Mouse (Mus musculus): ENCODE results near the gene Prpf6. TPM values are rescaled to one million over a fixed set of nuclear protein-coding genes. Genes with fewer than 3 reads are reported as not detected.

Gene Prpf6
- polyA plus RNA-seq (2016; fragmentation: Nextera tagmentation; extraction: Ambion mirVana), result 78.0 and 79.3 TPM in 2 replicates

- Histone ChIP-seq H3K9ac (replicated peaks) (peak within 1 kb of the TSS; percentile 89), H3K4me2 (peak within 1 kb of the TSS; percentile 85), H3K27ac (peak within 1 kb of the TSS; percentile 82), H3K9me3 (no peaks in the 10 kb centered on the region), H3K4me1 (replicated peaks) (peaks cover 17% of the 10 kb centered on the region), H3K27me3 (no peaks in the 10 kb centered on the region), H3K36me3 (peaks cover 43% of the 10 kb centered on the region), H3K4me3 (replicated peaks) (peak within 1 kb of the TSS; percentile 95)
- ATAC-seq (ENCODE audit: insufficient number of reproducible peaks, insufficient read depth, low FRiP score, low TSS enrichment, low read depth), result no peak
- WGBS, result 28% methylated on average over 5 of the region's 5 CpGs
Measured at GRCm38 (mm10) chr2:181591528-181592085, at the start of gene Prpf6. Gene Prpf6 (plus strand): TSS chr2:181591868.

GRCm38 (mm10) chr2:181546142-181546541 lies 45.5 kb upstream of the Prpf6 start:
- 97% methylated on average over 7 of the region's 7 CpGs for WGBS

GRCm38 (mm10) chr2:181548227-181548626 lies 43.4 kb upstream of the Prpf6 start:
- Histone ChIP-seq H3K4me2 (no peak overlapping the region), H3K4me1 (replicated peaks) (no peaks in the 10 kb centered on the region), H3K27ac (no peak overlapping the region), H3K9ac (replicated peaks) (no peak overlapping the region), H3K36me3 (peaks cover 72% of the 10 kb centered on the region), H3K4me3 (replicated peaks) (no peak overlapping the region), H3K9me3 (no peaks in the 10 kb centered on the region), H3K27me3 (no peaks in the 10 kb centered on the region)
- 61% methylated on average over 1 of the region's 1 CpGs for WGBS
- no peak for ATAC-seq (ENCODE audit: insufficient number of reproducible peaks, insufficient read depth, low FRiP score, low TSS enrichment, low read depth)

More at GRCm38 (mm10) chr2:181546142-181546541, 45.5 kb upstream of the Prpf6 start:
- Histone ChIP-seq H3K9me3 (no peaks in the 10 kb centered on the region), H3K4me2 (no peak overlapping the region), H3K27ac (no peak overlapping the region), H3K4me3 (replicated peaks) (no peak overlapping the region), H3K4me1 (replicated peaks) (no peaks in the 10 kb centered on the region), H3K36me3 (peaks cover 62% of the 10 kb centered on the region), H3K27me3 (no peaks in the 10 kb centered on the region), H3K9ac (replicated peaks) (no peak overlapping the region)
- no peak for ATAC-seq (ENCODE audit: insufficient number of reproducible peaks, insufficient read depth, low FRiP score, low TSS enrichment, low read depth)

GRCm38 (mm10) chr2:181548682-181549081 lies 43.0 kb upstream of the Prpf6 start:
- H3K27ac ChIP-seq, result no peak overlapping the region
- no peaks in the 10 kb centered on the region for H3K4me1 ChIP-seq (replicated peaks)
- no peak overlapping the region for H3K4me2 ChIP-seq
- peaks cover 77% of the 10 kb centered on the region for H3K36me3 ChIP-seq
- H3K9me3 ChIP-seq, result no peaks in the 10 kb centered on the region
- H3K9ac ChIP-seq (replicated peaks), result no peak overlapping the region
- WGBS, result 95% methylated on average over 5 of the region's 5 CpGs
- no peak overlapping the region for H3K4me3 ChIP-seq (replicated peaks)
- no peaks in the 10 kb centered on the region for H3K27me3 ChIP-seq
- ATAC-seq (ENCODE audit: insufficient number of reproducible peaks, insufficient read depth, low FRiP score, low TSS enrichment, low read depth), result no peak

GRCm38 (mm10) chr2:181550233-181550632 lies 41.4 kb upstream of the Prpf6 start:
- H3K4me3 ChIP-seq (replicated peaks), result no peak overlapping the region
- H3K9ac ChIP-seq (replicated peaks), result no peak overlapping the region
- WGBS, result 94% methylated on average over 2 of the region's 2 CpGs
- H3K4me1 ChIP-seq (replicated peaks), result no peaks in the 10 kb centered on the region
- no peaks in the 10 kb centered on the region for H3K27me3 ChIP-seq
- no peaks in the 10 kb centered on the region for H3K9me3 ChIP-seq
- peaks cover 87% of the 10 kb centered on the region for H3K36me3 ChIP-seq
- no peak for ATAC-seq (ENCODE audit: insufficient number of reproducible peaks, insufficient read depth, low FRiP score, low TSS enrichment, low read depth)
- H3K27ac ChIP-seq, result no peak overlapping the region
- H3K4me2 ChIP-seq, result no peak overlapping the region

GRCm38 (mm10) chr2:181553772-181554171 lies 37.9 kb upstream of the Prpf6 start:
- peaks cover 60% of the 10 kb centered on the region for H3K36me3 ChIP-seq
- no peak overlapping the region for H3K4me3 ChIP-seq (replicated peaks)
- no peak for ATAC-seq (ENCODE audit: insufficient number of reproducible peaks, insufficient read depth, low FRiP score, low TSS enrichment, low read depth)
- no peak overlapping the region for H3K27ac ChIP-seq
- no peak overlapping the region for H3K4me2 ChIP-seq
- H3K27me3 ChIP-seq, result no peaks in the 10 kb centered on the region
- no peak overlapping the region for H3K9ac ChIP-seq (replicated peaks)
- no peaks in the 10 kb centered on the region for H3K9me3 ChIP-seq
- H3K4me1 ChIP-seq (replicated peaks), result no peaks in the 10 kb centered on the region

- H3K27me3 ChIP-seq, result no peaks in the 10 kb centered on the region
- WGBS, result 85% methylated on average over 3 of the region's 3 CpGs
- ATAC-seq (ENCODE audit: insufficient number of reproducible peaks, insufficient read depth, low FRiP score, low TSS enrichment, low read depth), result no peak
Measured at GRCm38 (mm10) chr2:181567338-181567737, 24.3 kb upstream of the Prpf6 start.

GRCm38 (mm10) chr2:181568272-181569008 lies 23.2 kb upstream of the Prpf6 start:
- no peaks in the 10 kb centered on the region for H3K4me1 ChIP-seq (replicated peaks)
- WGBS, result 79% methylated on average over 7 of the region's 7 CpGs
- H3K4me2 ChIP-seq, result no peak overlapping the region
- H3K27ac ChIP-seq, result no peak overlapping the region
- H3K36me3 ChIP-seq, result peaks cover 15% of the 10 kb centered on the region
- H3K9ac ChIP-seq (replicated peaks), result no peak overlapping the region
- no peaks in the 10 kb centered on the region for H3K27me3 ChIP-seq
- no peak overlapping the region for H3K4me3 ChIP-seq (replicated peaks)
- no peaks in the 10 kb centered on the region for H3K9me3 ChIP-seq
- no peak for ATAC-seq (ENCODE audit: insufficient number of reproducible peaks, insufficient read depth, low FRiP score, low TSS enrichment, low read depth)

More at GRCm38 (mm10) chr2:181567338-181567737, 24.3 kb upstream of the Prpf6 start:
- Histone ChIP-seq H3K9me3 (no peaks in the 10 kb centered on the region), H3K4me2 (no peak overlapping the region), H3K4me3 (replicated peaks) (no peak overlapping the region), H3K4me1 (replicated peaks) (no peaks in the 10 kb centered on the region), H3K27ac (no peak overlapping the region), H3K9ac (replicated peaks) (no peak overlapping the region), H3K36me3 (peaks cover 4% of the 10 kb centered on the region; the same call in 1 of the 2 replicates)

- no peak for ATAC-seq (ENCODE audit: insufficient number of reproducible peaks, insufficient read depth, low FRiP score, low TSS enrichment, low read depth)
- Histone ChIP-seq H3K27ac (no peak overlapping the region), H3K27me3 (no peaks in the 10 kb centered on the region), H3K9me3 (no peaks in the 10 kb centered on the region), H3K4me2 (no peak overlapping the region), H3K4me1 (replicated peaks) (no peaks in the 10 kb centered on the region), H3K9ac (replicated peaks) (no peak overlapping the region), H3K4me3 (replicated peaks) (no peak overlapping the region), H3K36me3 (peaks cover 20% of the 10 kb centered on the region)
- 95% methylated on average over 10 of the region's 10 CpGs for WGBS
Measured at GRCm38 (mm10) chr2:181569856-181570255, 21.8 kb upstream of the Prpf6 start.

GRCm38 (mm10) chr2:181570375-181570774 lies 21.3 kb upstream of the Prpf6 start:
- Histone ChIP-seq H3K9ac (replicated peaks) (no peak overlapping the region), H3K9me3 (no peaks in the 10 kb centered on the region), H3K4me2 (no peak overlapping the region), H3K4me3 (replicated peaks) (no peak overlapping the region), H3K36me3 (peaks cover 20% of the 10 kb centered on the region), H3K4me1 (replicated peaks) (no peaks in the 10 kb centered on the region), H3K27me3 (no peaks in the 10 kb centered on the region), H3K27ac (no peak overlapping the region)
- ATAC-seq (ENCODE audit: insufficient number of reproducible peaks, insufficient read depth, low FRiP score, low TSS enrichment, low read depth), result no peak
- WGBS, result 95% methylated on average over 8 of the region's 8 CpGs

GRCm38 (mm10) chr2:181570921-181571595 lies 20.6 kb upstream of the Prpf6 start:
- no peak overlapping the region for H3K27ac ChIP-seq
- ATAC-seq (ENCODE audit: insufficient number of reproducible peaks, insufficient read depth, low FRiP score, low TSS enrichment, low read depth), result no peak

More at GRCm38 (mm10) chr2:181570921-181571595, 20.6 kb upstream of the Prpf6 start:
- H3K4me3 ChIP-seq (replicated peaks), result no peak overlapping the region
- H3K27me3 ChIP-seq, result no peaks in the 10 kb centered on the region
- H3K9me3 ChIP-seq, result no peaks in the 10 kb centered on the region
- H3K9ac ChIP-seq (replicated peaks), result no peak overlapping the region
- 69% methylated on average over 6 of the region's 6 CpGs for WGBS
- H3K4me2 ChIP-seq, result no peak overlapping the region
- peaks cover 20% of the 10 kb centered on the region for H3K36me3 ChIP-seq
- no peaks in the 10 kb centered on the region for H3K4me1 ChIP-seq (replicated peaks)

Measured in limb, embryonic 12.5 days (tissue).